ENCODE assay signal across 15 mouse cellular contexts in genomic region chr8:57836981-57837380, GRCm38 (mm10).
DNase-seq lines count a peak whose midpoint lies in the region; ATAC-seq and TF ChIP-seq lines count a peak whose summit lies in the region.
"Had no signal": no experiment of that assay in that cellular context is flagged by ENCODE, and none has a peak within 500 bp of the region (broad histone marks: within the 10 kb centered on the region; RNA-seq: fewer than 3 reads in every experiment).

No protein-coding gene starts in this region.

- WGBS in heart, embryonic 13.5 days, result 45% methylated on average over 11 of the region's 11 CpGs
- 34% methylated on average over 11 of the region's 11 CpGs for WGBS in forebrain, postnatal 0 days

- no peak overlapping the region for H3K9ac ChIP-seq in heart, embryonic 13.5 days
- H3K9ac ChIP-seq in CH12.LX (ENCODE audit: insufficient read depth, low read depth), result no peak overlapping the region
- H3K9ac ChIP-seq in forebrain, postnatal 0 days, result no peak overlapping the region
- H3K9ac ChIP-seq: liver, postnatal 0 days; neural tube, embryonic 13.5 days; stomach, embryonic 15.5 days had no signal

- H3K4me1 ChIP-seq in heart, embryonic 13.5 days, result no peaks in the 10 kb centered on the region
- peaks cover 0 to 4% of the 10 kb centered on the region in 2 experiments; a peak in 1 of 4 replicates for H3K4me1 ChIP-seq in CH12.LX (ENCODE audit: control insufficient read depth in 1 of 2, insufficient read depth in 2 of 2)
- peaks cover 3% of the 10 kb centered on the region; the same call in 1 of the 2 replicates for H3K4me1 ChIP-seq in forebrain, postnatal 0 days (ENCODE audit: insufficient read depth)
- H3K4me1 ChIP-seq: stomach, embryonic 15.5 days had no signal

- DNase-seq in heart, adult 11 months, result no peak
- DNase-seq in CH12.LX (ENCODE audit: extremely low read depth) (no peak), adipocyte (ENCODE audit: low spot score) (no peak)
- peak; percentile 54 for DNase-seq in cerebellum, adult 9-11 months
- no peak for DNase-seq in forebrain, postnatal 0 days
- no peak for DNase-seq in yolk sac, embryonic 10.5 days (ENCODE audit: low spot score)
- DNase-seq in embryo, embryonic 9.5 days (ENCODE audit: extremely low spot score), result no peak
- DNase-seq: embryo, embryonic 11 days; kidney, postnatal 4 days; liver, postnatal 0 days; right cerebral cortex, adult 18-20 months; thymus, postnatal 4 days had no signal

- H3K27me3 ChIP-seq in heart, embryonic 13.5 days (replicated peaks), result no peaks in the 10 kb centered on the region
- H3K27me3 ChIP-seq in CH12.LX (replicated peaks), result no peaks in the 10 kb centered on the region
- no peaks in the 10 kb centered on the region for H3K27me3 ChIP-seq in forebrain, postnatal 0 days (ENCODE audit: insufficient read depth, low read length)
- H3K27me3 ChIP-seq: neural tube, embryonic 13.5 days; stomach, embryonic 15.5 days had no signal

- dilution Hi-C loops in CH12.LX (cut with MboI; ENCODE audit: extremely low pct_ligation_motif_present, extremely low pct_unique_long_range_greater_than_20kb, low sequenced_read_pairs), result no loop called here

- no peaks in the 10 kb centered on the region for H3K9me3 ChIP-seq in heart, embryonic 13.5 days
- H3K9me3 ChIP-seq in CH12.LX (replicated peaks; ENCODE audit: low read length), result no peaks in the 10 kb centered on the region
- H3K9me3 ChIP-seq in forebrain, postnatal 0 days (ENCODE audit: low read length), result no peaks in the 10 kb centered on the region
- H3K9me3 ChIP-seq: neural tube, embryonic 13.5 days; stomach, embryonic 15.5 days had no signal

- H3K27ac ChIP-seq in heart, embryonic 13.5 days (replicated peaks), result no peak overlapping the region
- no peak overlapping the region for H3K27ac ChIP-seq in CH12.LX (ENCODE audit: insufficient read depth, low read depth)
- H3K27ac ChIP-seq in forebrain, postnatal 0 days (ENCODE audit: low read depth, low read length), result no peak overlapping the region
- H3K27ac ChIP-seq: neural tube, embryonic 13.5 days; stomach, embryonic 15.5 days had no signal

- ATAC-seq in heart, embryonic 13.5 days (ENCODE audit: extremely low read depth, insufficient number of reproducible peaks, low FRiP score, low TSS enrichment), result no peak
- no peak for ATAC-seq in forebrain, postnatal 0 days
- ATAC-seq: liver, postnatal 0 days had no signal

- H3K36me3 ChIP-seq in heart, embryonic 13.5 days, result no peaks in the 10 kb centered on the region
- H3K36me3 ChIP-seq in CH12.LX (replicated peaks in 1 of 2; ENCODE audit: control insufficient read depth in 1 of 2, insufficient read depth in 1 of 2, low read length in 1 of 2), result no peaks in the 10 kb centered on the region
- H3K36me3 ChIP-seq in forebrain, postnatal 0 days (ENCODE audit: insufficient read depth), result no peaks in the 10 kb centered on the region
- H3K36me3 ChIP-seq: neural tube, embryonic 13.5 days; stomach, embryonic 15.5 days had no signal

- no peak for TF ChIP-seq POLR2A in CH12.LX (IDR thresholded peaks at IDR 0.05; ENCODE audit: low read depth, low read length)

- no peak for TF ChIP-seq RAD21 in CH12.LX (IDR thresholded peaks at IDR 0.05; ENCODE audit: low read depth, low read length)

- TF ChIP-seq EP300 in CH12.LX (IDR thresholded peaks at IDR 0.05; ENCODE audit: low read length), result no peak

- peak overlapping the region; percentile 55 for H3K4me2 ChIP-seq in heart, embryonic 13.5 days
- peak overlapping the region; percentile 64 for H3K4me2 ChIP-seq in CH12.LX (ENCODE audit: insufficient read depth, low read depth, poor library complexity, severe bottlenecking)
- peak overlapping the region; percentile 23 for H3K4me2 ChIP-seq in forebrain, postnatal 0 days (ENCODE audit: low read depth)
- H3K4me2 ChIP-seq: neural tube, embryonic 13.5 days; stomach, embryonic 15.5 days had no signal

- no peaks in the 10 kb centered on the region for H3K79me2 ChIP-seq in CH12.LX (replicated peaks; ENCODE audit: control insufficient read depth, extremely low read depth, insufficient read depth, poor library complexity, severe bottlenecking)

- in situ Hi-C loops in CH12.LX (cut with MboI; ENCODE audit: low pct_ligation_motif_present, low pct_unique_long_range_greater_than_20kb, low sequenced_read_pairs), result no loop called here

- TF ChIP-seq CTCF in CH12.LX (conservative IDR thresholded peaks at IDR 0.05 in 1 of 2, IDR thresholded peaks at IDR 0.05 in 1 of 2; ENCODE audit: low read depth in 2 of 2, low read length in 2 of 2), result no peak
- no peak for TF ChIP-seq CTCF in forebrain, postnatal 0 days (IDR thresholded peaks at IDR 0.05; ENCODE audit: low read depth)

- peak overlapping the region; percentile 15; the same call in 1 of the 2 replicates for H3K4me3 ChIP-seq in heart, embryonic 13.5 days
- H3K4me3 ChIP-seq in CH12.LX (replicated peaks in 1 of 3; ENCODE audit: low read depth in 2 of 3, low read length in 2 of 3, poor library complexity in 1 of 3), result peak overlapping the region in 1 of 3 experiments; percentile 14
- no peak overlapping the region for H3K4me3 ChIP-seq in forebrain, postnatal 0 days (ENCODE audit: low read depth, low read length)
- H3K4me3 ChIP-seq: neural tube, embryonic 13.5 days; stomach, embryonic 15.5 days had no signal

TF ChIP-seq in CH12.LX, 34 proteins besides CTCF, POLR2A, EP300 and RAD21:
- TF ChIP-seq SIN3A (IDR thresholded peaks at IDR 0.05; ENCODE audit: low read length) (no peak), SMC3 (IDR thresholded peaks at IDR 0.05; ENCODE audit: low read depth, low read length) (no peak), ZNF384 (IDR thresholded peaks at IDR 0.05; ENCODE audit: low read depth, low read length) (no peak), USF2 (conservative IDR thresholded peaks at IDR 0.05; ENCODE audit: low read depth, low read length) (no peak), ELF1 (IDR thresholded peaks at IDR 0.05; ENCODE audit: low read depth, low read length) (no peak), UBTF (IDR thresholded peaks at IDR 0.05; ENCODE audit: low read depth, low read length) (no peak), IRF4 (IDR thresholded peaks at IDR 0.05; ENCODE audit: low read depth, low read length) (no peak), GABPA (IDR thresholded peaks at IDR 0.05; ENCODE audit: insufficient replicate concordance, low read depth, low read length) (no peak), CHD1 (IDR thresholded peaks at IDR 0.05; ENCODE audit: low read depth, low read length) (no peak), NELFE (IDR thresholded peaks at IDR 0.05; ENCODE audit: low read depth, low read length) (no peak), HCFC1 (IDR thresholded peaks at IDR 0.05; ENCODE audit: low read depth, low read length) (no peak), MXI1 (IDR thresholded peaks at IDR 0.05; ENCODE audit: low read depth, low read length) (no peak), PAX5 (IDR thresholded peaks at IDR 0.05; ENCODE audit: low read length) (no peak), KAT2A (IDR thresholded peaks at IDR 0.05; ENCODE audit: insufficient replicate concordance, low read length) (no peak), ZMIZ1 (IDR thresholded peaks at IDR 0.05; ENCODE audit: low read depth, low read length) (no peak), ETS1 (conservative IDR thresholded peaks at IDR 0.05; ENCODE audit: low read depth, low read length) (no peak), TCF12 (IDR thresholded peaks at IDR 0.05; ENCODE audit: low read depth, low read length) (no peak), ZKSCAN1 (IDR thresholded peaks at IDR 0.05; ENCODE audit: borderline replicate concordance, low read depth, low read length) (no peak), ZC3H11A (IDR thresholded peaks at IDR 0.05; ENCODE audit: low read depth, low read length) (no peak)
